Mouse (Mus musculus) embryo, embryonic 11.5 days (tissue): ENCODE results near the gene Mlip.
"Not testable (repeated sequence)": the region's sequence is repeated elsewhere in the genome, so short reads cannot be mapped to it uniquely, and the experiment has no call there.

Experiments used
- DNase-seq: peaks from one replicate; pipeline ENCODE4 v3.0.0-alpha.2; 2012; ENCODE audit warnings: low read depth, low spot score

The Mlip gene

GRCm38 (mm10) chr9:77198250-77198649, 154.5 kb downstream of the Mlip start:
- DNase-seq = no peak

GRCm38 (mm10) chr9:77179486-77179885, 173.3 kb downstream of the Mlip start:
- no peak for DNase-seq

GRCm38 (mm10) chr9:77175870-77176269, 176.9 kb downstream of the Mlip start:
- no peak for DNase-seq

GRCm38 (mm10) chr9:77172044-77172443, 180.7 kb downstream of the Mlip start:
- DNase-seq = no peak

- DNase-seq = no peak
Observed at GRCm38 (mm10) chr9:77165877-77166276, 186.9 kb downstream of the Mlip start.

GRCm38 (mm10) chr9:77161764-77162163, 191.0 kb downstream of the Mlip start:
- DNase-seq = no peak

GRCm38 (mm10) chr9:77160277-77160926, 192.4 kb downstream of the Mlip start:
- DNase-seq = no peak

GRCm38 (mm10) chr9:77148518-77149257, 204.1 kb downstream of the Mlip start:
- DNase-seq = no peak

GRCm38 (mm10) chr9:77119735-77120134, 233.0 kb downstream of the Mlip start:
- DNase-seq = no peak

GRCm38 (mm10) chr9:77096886-77097285, 255.9 kb downstream of the Mlip start:
- DNase-seq = no peak

GRCm38 (mm10) chr9:77083221-77083620, 269.5 kb downstream of the Mlip start:
- DNase-seq = not testable (repeated sequence)

GRCm38 (mm10) chr9:77071676-77072075, 281.1 kb downstream of the Mlip start:
- no peak for DNase-seq

GRCm38 (mm10) chr9:77056611-77057010, 296.2 kb downstream of the Mlip start:
- DNase-seq = no peak

GRCm38 (mm10) chr9:77054426-77055193, 298.2 kb downstream of the Mlip start:
- no peak for DNase-seq
